Mouse (Mus musculus) layer of hippocampus, postnatal 25 days (tissue): ENCODE measurements at regions not wholly inside any gene's neighbourhood (a gene's known extent, or its start where the extent isn't known, plus 50 kb on each side); places are given as distances from the start of the nearest gene placed in this dataset.
A peak's percentile ranks its signal among the peaks of the same experiment; 100 is the strongest.

ENCODE experiments used
- DNase-seq, 2 experiments: peaks; one replicate each; pipeline ENCODE4 v3.0.0; 2022; ENCODE audit warnings: mixed read lengths in 2 of 2, low spot score in 1 of 2; ENCODE audit errors: extremely low spot score in 1 of 2

DNA sequence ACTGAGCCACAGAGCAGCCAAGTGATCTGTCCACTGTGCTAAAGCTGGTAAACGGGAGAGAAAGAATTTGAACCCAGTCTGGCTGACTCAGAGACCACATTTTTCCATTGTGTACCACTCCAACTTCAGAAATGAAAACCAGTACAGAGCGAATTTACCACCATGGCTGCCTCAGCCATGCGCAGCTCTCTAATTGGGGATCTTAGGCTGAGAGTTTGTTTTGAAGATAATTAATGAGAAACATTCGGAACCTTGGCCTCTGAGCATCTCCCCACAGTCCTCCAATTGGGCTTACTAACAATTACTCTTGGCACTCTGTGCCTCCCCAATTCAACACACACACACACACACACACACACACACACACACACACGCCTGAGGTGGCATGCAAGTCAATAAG is 128.3 kb downstream of the Mtx3 start:
- DNase-seq, result no peak

DNA sequence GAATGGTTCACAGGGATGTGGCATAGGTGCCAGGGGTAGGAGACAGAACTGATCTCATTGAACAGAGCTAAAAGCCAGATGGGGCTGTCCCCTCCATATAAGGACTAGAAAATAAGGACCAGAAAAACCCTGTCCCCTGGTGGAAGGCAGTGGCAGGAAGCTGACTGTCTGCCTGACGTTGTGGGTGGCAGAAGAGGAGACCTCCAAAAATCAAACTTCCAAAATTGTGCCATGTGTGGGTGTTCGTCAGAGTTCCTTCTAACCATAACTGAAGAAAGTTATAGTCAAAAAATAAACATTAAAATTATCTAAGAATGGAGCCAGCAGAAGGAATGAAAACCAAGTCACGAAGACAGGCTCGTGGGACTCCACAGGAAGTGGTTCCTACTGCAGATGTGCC is 129.2 kb downstream of the Mtx3 start:
- DNase-seq, result no peak

DNA sequence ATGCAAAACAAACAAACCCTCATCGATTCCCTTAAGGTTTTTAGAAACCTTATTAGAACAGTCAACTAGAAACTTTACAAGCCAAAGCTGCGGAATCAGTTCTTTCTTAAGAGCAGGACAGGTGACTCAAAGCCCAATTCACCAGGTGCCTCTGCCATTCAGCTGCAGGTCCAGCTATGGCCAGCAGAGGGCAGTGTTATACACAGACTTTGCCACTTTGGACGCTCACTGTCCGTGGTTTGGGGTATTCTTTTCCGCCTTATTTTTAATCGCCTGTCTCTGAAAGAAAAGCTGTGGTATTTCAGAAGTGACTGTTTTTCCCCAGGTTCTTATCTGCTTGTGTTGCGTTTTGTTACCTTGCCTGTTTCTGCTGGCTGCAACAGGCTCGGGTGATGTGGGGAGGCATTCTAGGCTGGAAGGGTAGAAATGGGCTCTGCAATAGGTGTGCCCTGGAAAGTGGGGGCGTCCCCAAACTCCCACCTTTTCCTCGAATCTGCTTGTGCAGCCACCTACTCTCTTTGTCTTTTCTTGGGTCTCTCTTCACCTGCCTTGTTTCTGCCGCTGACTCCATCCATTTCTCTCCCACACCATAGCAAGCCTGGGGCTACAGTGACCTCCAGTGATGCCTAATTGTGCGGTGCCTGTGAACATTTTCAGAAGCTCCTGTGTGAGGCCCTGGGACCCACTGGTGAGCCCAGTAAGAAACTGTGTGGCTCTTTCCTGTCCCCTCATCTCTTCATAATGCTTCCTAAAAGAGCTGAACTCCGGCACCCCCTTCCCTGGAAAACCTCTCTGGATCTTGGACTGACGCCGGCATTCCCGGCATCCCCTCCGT is 142.4 kb downstream of the Mtx3 start:
- peak; percentile 70 to 89 for DNase-seq

DNA sequence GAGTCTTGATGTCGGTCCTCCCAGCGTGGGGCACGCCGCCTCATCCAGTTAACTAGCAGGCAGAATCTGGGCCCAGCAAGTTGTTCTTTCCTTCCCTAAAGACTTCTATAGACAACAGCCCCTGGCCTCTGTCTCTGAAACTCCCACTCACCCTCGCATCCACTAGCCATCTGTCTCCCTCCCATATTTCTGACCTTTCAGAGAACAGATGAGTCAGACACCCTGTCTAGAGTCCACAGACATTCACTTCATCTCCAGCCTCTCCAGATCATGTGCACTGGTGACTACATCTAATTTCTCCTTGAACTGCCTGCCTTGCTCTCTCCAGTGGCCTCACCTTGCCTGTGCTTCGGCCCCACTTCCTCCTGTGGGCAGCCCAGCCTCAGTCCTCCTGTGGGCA is 143.1 kb downstream of the Mtx3 start:
- no peak for DNase-seq

DNA sequence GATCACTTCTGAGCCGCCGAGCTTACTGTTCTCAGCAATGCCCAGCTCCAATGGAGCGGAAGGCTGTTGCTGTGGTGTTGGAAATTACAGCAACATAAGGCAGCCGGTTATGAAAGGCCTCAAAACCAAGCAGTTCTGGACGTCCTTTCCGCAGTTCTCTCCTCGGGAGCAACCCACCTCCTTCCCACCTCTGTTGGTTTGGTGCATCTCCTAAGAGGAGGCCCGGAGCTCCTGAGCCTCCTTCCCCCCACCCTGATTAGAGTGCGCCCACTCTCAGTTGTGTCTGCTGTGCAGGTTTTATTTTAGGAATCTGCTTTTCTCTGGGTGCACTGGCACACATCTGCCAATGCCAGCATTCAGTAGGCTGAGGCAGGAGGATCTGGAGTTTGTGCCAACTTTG is 144.0 kb downstream of the Mtx3 start:
- no peak for DNase-seq

DNA sequence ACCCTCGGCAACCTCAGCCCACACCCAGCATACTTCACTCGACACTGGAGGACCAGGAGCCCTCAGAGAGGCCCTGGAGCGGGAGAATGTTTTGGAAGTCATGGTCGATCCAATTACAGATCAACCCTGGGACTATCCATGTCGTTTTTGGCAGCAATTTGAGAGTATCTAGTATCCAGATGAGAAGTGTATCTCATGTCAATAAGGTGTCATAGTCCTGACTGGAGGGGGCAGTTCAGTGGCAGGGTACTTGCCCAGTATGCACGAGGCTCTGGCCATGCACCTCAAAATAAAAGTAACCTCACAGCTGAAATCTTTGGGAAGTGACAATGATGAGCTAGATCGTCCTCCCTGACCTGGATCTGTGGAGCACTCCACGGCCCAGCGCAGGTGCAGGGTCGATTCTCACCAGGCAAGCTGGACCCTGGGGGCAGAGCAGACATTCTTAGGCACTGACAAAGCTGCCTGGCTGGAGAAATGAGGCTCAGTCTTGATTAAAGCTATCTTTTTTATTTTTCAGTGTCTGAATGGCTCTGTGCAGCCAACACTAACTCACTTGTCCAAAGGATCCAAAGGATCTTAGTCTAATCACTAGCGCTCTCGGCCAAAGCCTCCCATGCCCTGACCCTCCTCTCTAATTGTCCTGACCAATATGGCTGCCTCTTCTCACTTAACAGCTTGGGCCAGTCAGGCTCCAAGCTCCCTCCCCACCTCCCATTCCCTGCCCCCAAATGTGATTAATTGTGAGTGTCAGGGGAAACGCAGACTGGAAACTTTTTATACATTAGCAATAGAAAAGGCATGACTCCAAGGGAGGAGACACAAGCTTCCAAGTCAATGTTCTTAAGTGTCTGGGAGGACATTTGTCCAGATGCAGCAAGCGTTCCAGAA is 146.0 kb downstream of the Mtx3 start:
- DNase-seq, result no peak
